Mouse (Mus musculus): ENCODE measurements at regions not wholly inside any gene's neighbourhood (a gene's known extent, or its start where the extent isn't known, plus 50 kb on each side); places are given as distances from the start of the nearest gene placed in this dataset.
A peak's percentile ranks its signal among the peaks of the same experiment; 100 is the strongest.

- no peak for DNase-seq (ENCODE audit: low read depth, low spot score)
Observed at GRCm38 (mm10) chr13:37290636-37291035, 54.4 kb upstream of the Ly86 start.

GRCm38 (mm10) chr13:37288993-37289392 is 56.0 kb upstream of the Ly86 start:
- DNase-seq (ENCODE audit: low read depth, low spot score): no peak

- DNase-seq (ENCODE audit: low read depth, low spot score): no peak
Observed at GRCm38 (mm10) chr13:37282515-37282914, 62.5 kb upstream of the Ly86 start.

- no peak for DNase-seq (ENCODE audit: low read depth, low spot score)
Observed at GRCm38 (mm10) chr13:37279078-37279789, 65.8 kb upstream of the Ly86 start.

GRCm38 (mm10) chr13:37249581-37250461 is 95.2 kb upstream of the Ly86 start:
- peak; percentile 20 for DNase-seq (ENCODE audit: low read depth, low spot score)

- DNase-seq (ENCODE audit: low read depth, low spot score): no peak
Observed at GRCm38 (mm10) chr13:37248741-37249140, 96.3 kb upstream of the Ly86 start.

- DNase-seq (ENCODE audit: low read depth, low spot score): no peak
Observed at GRCm38 (mm10) chr13:37240048-37240447, 105.0 kb upstream of the Ly86 start.

GRCm38 (mm10) chr13:37237285-37237684 is 107.7 kb upstream of the Ly86 start:
- DNase-seq (ENCODE audit: low read depth, low spot score): no peak

GRCm38 (mm10) chr13:37225834-37226233 is 119.2 kb upstream of the Ly86 start:
- no peak for DNase-seq (ENCODE audit: low read depth, low spot score)

- no peak for DNase-seq (ENCODE audit: low read depth, low spot score)
Observed at GRCm38 (mm10) chr13:37220436-37220835, 124.6 kb upstream of the Ly86 start.

GRCm38 (mm10) chr13:37218596-37218995 is 126.4 kb upstream of the Ly86 start:
- DNase-seq (ENCODE audit: low read depth, low spot score): no peak

- DNase-seq (ENCODE audit: low read depth, low spot score): peak; percentile 7
Observed at GRCm38 (mm10) chr13:37214590-37215282, 130.3 kb upstream of the Ly86 start.

GRCm38 (mm10) chr13:37197136-37197535 is 147.1 kb upstream of the F13a1 start:
- no peak for DNase-seq (ENCODE audit: low read depth, low spot score)

GRCm38 (mm10) chr13:37195857-37196256 is 145.8 kb upstream of the F13a1 start:
- DNase-seq (ENCODE audit: low read depth, low spot score): no peak

GRCm38 (mm10) chr13:37181169-37181787 is 131.2 kb upstream of the F13a1 start:
- DNase-seq (ENCODE audit: low read depth, low spot score): no peak

GRCm38 (mm10) chr13:37176526-37176925 is 126.5 kb upstream of the F13a1 start:
- no peak for DNase-seq (ENCODE audit: low read depth, low spot score)

GRCm38 (mm10) chr13:37175997-37176396 is 126.0 kb upstream of the F13a1 start:
- no peak for DNase-seq (ENCODE audit: low read depth, low spot score)

GRCm38 (mm10) chr13:37158831-37159522 is 108.9 kb upstream of the F13a1 start:
- no peak for DNase-seq (ENCODE audit: low read depth, low spot score)

GRCm38 (mm10) chr13:37157808-37158207 is 107.8 kb upstream of the F13a1 start:
- DNase-seq (ENCODE audit: low read depth, low spot score): no peak

- DNase-seq (ENCODE audit: low read depth, low spot score): no peak
Observed at GRCm38 (mm10) chr13:37151835-37152516, 101.9 kb upstream of the F13a1 start.

- no peak for DNase-seq (ENCODE audit: low read depth, low spot score)
Observed at GRCm38 (mm10) chr13:37149961-37150360, 99.9 kb upstream of the F13a1 start.

All from mesoderm, embryonic 11.5 days (tissue).